Mouse (Mus musculus) 416B (cell line): Measurements from ENCODE around the gene Eml3.
"Not testable (repeated sequence)": the region's sequence is repeated elsewhere in the genome, so short reads cannot be mapped to it uniquely, and the experiment has no call there.

Experiments used
- DNase-seq: peaks from one replicate; pipeline ENCODE4 v3.0.0; 2011; ENCODE audit warnings: low read depth

Gene Eml3

DNA sequence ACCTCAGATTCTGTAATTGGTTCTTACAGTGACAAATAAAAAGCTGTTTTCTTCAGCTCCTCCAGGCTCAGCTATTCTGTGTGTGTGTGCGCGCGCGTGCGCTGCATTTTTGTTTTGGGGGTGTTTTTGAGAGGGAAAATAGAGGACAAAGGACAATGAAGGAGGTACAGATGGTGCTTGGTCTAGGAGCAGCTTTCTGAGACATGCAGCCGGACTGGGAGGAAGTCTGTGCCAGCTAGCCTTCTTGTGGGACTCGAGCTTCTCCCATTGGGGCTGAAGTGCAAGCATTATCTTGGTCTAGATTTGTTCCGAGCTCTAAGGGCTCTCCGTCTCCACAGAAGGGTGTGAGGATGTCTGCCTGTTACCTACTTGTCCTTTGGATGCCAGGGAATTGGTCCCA, 22.9 kb downstream of the Eml3 start:
- no peak for DNase-seq

DNA sequence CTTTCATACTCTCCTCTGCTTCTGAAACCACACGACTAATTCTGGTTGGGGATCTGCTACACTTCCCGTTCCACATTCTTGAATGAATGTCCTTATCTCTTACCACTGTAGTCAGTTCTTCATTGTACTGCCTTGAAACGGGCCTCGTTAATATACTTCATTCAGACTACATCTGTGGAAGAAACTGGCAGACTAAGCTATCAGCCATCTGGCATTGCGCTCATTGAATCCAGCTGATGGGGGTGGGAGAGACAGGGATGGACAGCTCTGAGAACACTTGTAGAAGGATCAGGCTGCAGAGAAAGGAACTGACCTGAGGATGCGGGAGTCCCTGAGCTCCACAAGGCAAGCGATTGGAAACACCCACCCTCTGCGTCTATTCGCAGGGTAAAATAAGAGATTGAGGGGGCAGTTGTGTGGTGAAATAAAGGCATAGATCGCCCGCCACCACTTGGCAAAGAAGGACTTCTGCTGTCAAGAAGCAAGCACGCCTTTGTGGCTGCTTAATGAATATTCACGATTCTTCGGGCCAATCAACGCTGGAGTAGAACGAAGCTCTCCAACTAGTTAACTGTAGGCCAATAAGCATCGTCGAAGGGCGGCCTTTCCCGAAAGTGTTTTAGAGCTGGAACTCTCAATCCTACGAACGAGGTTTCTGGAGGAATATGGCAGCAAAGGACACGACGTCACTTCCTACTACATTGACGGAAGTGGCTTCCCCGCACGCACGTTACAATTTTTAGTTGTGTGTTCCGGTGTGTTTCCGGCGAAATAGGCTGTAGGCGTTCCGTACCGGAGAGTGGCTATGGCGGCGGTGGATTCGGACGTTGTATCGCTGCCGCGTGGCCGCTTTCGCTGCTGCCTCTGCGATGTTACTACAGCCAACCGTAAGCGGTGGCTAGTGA, 24.0 kb downstream of the Eml3 start, which contains the start of gene Tut1:
Gene Tut1, plus strand, starts transcription at position 713 of the 905 bp plus-strand sequence.
- peak; percentile 99 for DNase-seq

DNA sequence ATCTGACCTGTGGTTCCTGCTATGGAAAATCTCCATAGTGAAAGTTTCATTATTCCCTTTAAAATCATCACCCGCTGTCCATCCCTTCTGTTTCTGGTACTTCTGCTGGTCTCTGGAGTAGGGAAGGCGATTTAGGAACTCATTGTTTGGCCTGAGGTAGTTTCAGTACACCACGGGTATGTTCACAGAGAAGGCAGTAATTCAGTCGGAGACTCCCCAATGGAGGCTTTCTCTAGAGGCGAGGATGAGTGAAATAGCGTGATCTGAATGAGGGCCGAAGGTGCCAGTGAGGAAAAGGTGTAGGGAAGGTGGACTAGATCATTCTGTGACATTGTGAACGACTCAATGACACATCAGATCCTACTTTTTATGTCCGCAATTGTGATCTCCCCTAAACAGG, 24.8 kb downstream of the Eml3 start:
- peak; percentile 39 for DNase-seq

DNA sequence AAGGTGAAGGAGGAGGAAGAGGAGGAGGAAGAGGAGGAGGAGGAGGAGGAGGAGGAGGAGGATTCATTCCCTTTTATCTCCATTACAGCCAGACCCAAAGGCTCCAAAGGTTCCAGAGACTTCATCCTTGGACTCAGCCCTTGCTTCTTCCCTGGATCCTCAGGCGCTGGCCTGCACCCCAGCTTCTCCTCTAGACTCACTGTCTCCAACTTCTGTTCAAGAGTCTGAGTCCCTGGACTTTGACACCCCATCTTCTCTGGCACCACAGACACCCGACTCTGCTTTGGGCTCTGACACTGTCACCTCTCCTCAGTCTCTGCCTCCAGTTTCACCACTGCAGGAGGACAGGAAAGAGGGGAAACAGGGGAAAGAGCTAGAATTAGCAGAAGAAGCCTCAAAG, 32.9 kb downstream of the Eml3 start:
- no peak for DNase-seq

DNA sequence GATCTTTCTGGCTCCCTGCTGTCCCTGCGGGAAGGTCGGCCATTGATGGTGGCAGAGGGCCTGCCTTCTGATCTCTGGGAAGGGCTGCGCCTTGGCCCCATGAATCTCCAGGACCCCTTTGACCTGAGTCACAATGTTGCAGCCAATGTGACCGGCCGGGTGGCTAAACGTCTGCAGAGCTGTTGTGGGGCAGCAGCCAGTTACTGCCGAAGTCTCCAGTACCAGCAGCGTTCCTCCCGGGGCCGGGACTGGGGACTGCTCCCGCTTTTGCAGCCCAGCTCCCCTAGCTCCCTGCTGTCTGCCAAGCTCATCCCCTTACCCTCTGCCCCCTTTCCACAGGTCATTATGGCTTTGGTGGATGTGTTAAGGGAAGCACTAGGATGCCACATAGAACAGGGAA, 35.7 kb downstream of the Eml3 start:
- no peak for DNase-seq

DNA sequence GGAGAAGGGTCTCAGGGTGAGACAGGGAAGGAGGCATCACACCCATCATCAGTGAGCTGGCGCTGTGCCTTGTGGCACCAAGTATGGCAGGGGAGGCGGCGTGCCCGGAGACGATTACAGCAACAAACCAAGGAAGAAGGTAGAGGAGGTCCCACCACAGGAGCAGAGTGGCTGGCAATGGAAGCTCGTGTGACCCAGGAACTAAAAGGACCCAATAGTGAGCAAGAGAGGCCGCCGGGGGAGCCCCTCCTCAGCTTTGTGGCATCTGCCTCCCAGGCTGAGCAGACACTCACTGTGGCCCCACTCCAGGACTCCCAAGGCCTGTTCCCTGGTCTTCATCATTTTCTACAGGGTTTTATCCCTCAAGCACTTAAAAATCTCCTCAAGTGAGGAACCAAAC, 36.4 kb downstream of the Eml3 start:
- DNase-seq, result no peak

DNA sequence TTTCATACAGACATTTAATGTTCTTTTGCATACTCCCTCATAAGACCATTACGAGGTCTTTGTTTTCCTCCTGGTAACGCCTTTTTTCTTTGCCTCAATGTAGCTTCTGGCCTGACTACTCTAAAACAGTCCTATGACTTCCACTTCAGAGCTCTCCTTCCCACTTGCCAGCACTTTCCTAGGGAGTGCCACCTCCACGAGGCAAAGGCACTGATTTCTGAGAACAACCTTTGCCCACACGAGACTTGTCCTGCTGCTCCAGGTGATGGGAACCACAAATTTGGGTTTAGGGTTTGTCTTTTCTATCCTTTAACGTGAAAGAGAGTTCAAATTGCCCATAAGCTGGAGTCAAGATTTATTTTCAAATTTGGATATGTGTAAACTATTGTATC, 36.8 kb downstream of the Eml3 start:
- no peak for DNase-seq

DNA sequence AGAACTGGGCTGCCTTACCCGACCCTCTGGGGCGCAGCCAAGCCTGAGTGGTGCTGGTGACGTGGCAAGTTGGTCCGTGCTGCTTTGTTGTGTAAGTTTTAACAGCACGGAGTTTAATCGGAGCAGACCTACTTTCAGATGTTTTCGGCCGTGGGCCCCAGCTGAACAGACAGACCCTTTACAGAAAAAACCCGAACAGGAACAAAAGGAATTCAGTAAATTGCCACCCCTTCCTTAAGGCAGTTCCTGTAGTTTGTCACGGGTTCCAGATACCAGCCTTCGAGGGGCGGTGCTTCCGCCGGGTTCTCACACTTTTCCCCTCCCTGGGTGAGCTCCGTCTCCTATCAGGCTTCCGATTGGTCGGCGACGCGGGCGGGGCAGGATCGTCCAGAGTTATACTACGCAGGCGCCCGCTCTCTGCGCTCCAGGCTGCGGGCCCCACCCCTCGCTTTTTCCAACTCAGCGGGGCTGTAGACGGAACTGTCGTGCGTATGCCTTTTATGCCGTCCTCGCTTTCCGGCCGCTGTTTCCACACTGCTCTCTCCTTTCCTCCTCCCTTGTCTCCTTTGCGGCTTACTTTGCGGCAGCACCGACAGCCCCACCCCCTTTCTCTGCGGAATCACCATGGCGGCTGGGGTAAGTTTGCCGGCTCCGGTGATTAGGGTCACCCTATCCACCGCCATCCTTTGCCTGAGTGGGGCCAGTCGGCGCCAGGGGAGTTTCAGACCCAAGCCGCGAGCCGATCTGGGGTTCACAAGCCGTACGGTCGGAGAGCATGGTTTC, 37.4 kb downstream of the Eml3 start, which contains the start of gene Eef1g:
Gene Eef1g, plus strand, starts transcription at position 452 of the 783 bp plus-strand sequence.
- DNase-seq, result peak; percentile 100

DNA sequence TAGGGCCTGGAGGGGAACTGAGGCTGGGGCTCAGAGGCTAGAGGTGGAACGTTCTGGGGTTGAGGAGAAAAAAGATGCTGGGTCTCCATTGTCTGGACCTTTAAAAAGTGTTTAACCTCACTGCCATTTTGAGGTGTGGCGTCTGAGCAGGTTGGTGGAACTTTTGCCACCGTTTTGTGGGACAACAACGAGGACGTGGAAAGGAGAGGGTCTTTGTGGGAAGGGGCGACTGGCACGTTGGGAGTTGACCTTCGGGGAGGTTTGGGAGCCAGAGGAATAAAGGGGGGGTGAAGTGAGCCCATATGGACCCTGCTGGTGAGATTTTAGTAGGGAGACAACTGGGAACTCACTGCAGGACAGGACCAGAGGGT, 38.0 kb downstream of the Eml3 start:
- DNase-seq, result peak; percentile 28

DNA sequence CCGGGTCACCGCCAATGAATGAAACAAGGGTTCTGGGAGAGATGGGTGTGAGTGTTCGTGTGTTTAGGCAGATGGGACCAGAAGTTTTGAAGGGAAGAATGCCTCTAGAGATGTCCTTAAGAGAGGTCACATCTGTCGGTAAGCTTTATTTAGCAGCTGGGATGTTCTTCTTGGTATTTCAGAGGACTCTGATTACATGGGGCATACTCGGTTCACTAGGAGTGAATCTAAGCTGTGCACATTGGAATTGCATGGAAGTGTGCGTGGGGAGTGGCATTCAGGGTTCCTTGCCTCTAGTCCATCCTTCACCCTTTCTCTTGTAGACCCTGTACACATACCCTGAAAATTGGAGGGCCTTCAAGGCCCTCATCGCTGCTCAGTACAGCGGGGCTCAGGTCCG, 38.5 kb downstream of the Eml3 start:
- no peak for DNase-seq

DNA sequence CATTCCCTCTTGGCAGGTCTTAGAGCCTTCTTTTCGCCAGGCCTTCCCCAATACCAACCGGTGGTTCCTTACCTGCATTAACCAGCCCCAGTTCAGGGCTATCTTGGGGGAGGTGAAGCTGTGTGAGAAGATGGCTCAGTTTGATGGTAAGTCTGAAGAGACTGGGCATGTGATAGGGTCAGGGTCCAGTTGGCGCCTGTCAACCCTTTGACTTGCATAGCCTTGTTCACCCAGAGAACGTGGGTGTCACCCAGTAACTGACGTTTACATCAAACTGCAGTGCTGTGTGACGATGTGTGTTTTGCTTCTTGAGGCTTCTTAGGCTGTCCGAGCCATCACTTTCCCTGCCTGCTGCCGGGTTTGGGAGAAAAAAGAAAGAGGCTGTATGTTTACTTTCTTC, 43.1 kb downstream of the Eml3 start:
- DNase-seq, result not testable (repeated sequence)

DNA sequence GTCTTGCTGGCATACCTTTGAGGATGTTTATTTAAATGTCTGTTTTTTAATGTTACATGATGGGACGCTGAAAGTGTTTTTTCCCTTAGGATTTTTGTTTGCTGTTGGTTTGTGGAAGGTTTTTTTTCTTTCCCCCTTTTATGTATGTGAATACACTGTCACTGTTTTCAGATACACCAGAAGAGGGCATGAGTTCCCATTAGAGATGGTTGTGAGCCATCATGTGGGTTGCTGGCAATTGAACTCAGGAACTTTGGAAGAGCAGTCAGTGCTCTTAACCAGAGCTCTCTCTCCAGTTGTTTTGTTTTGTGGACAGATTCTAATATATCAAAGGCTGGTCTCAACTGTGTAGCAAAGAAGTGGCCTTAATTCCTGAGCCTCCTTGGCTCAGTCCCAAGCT, 45.3 kb downstream of the Eml3 start:
- DNase-seq, result peak; percentile 36

DNA sequence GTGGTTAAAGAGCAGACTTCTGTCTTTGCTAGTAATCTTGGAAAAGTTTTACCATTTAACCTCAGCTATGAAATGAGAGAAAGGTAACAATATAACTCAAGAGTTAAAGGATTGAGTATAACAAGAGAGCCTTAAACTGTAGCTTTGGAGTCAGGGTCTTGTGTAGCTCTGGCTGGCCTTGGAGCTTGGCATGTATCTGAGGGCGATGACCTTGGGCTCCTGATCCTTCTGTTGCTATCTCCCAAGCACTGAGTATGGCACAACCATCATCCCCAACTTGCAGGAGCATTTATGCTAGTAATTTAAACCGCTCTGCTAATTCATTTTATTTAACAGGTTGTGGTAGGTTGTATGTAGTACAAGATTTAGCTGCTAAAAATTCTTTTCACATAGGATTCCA, 46.1 kb downstream of the Eml3 start:
- DNase-seq, result no peak

DNA sequence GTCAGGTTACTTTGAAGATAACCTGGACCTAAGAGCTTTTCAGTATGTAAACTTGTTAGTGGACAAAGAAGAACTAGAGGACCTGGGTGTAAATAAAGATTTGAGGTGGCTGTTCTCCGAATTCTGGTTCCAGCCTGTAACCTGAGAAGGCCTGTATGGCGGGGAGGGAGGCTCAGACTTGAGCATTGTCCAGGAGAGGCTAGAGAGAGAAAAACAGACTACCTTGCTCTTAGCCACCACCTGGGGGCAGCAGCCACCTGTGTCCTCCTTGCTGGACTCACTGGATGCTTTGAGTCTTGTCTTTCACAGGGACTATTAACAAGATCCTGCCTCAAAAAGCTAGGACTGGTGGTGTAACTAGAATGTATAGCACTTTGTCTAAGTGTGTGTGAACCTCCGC, 47.2 kb downstream of the Eml3 start:
- DNase-seq, result peak; percentile 84

DNA sequence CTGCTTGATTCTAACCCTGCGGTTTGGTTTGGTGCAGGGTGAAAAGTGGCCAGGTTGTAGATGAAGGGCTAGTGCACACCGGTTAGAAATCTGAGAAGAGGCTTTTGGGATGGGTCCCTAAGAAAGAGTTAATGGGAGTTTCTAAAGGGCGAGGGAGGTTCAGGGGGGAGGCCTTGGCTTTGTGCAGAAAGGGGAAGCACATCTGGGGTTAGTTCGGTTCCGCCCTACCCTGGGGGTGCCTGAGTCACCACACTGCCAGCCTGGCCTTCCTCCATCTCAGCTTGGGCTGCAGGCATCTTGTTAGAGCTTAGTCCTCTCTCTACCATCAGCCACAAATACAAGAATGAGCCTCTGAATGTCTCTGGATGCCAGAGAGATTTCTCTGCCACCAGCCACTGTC, 51.4 kb downstream of the Eml3 start:
- DNase-seq, result peak; percentile 88

DNA sequence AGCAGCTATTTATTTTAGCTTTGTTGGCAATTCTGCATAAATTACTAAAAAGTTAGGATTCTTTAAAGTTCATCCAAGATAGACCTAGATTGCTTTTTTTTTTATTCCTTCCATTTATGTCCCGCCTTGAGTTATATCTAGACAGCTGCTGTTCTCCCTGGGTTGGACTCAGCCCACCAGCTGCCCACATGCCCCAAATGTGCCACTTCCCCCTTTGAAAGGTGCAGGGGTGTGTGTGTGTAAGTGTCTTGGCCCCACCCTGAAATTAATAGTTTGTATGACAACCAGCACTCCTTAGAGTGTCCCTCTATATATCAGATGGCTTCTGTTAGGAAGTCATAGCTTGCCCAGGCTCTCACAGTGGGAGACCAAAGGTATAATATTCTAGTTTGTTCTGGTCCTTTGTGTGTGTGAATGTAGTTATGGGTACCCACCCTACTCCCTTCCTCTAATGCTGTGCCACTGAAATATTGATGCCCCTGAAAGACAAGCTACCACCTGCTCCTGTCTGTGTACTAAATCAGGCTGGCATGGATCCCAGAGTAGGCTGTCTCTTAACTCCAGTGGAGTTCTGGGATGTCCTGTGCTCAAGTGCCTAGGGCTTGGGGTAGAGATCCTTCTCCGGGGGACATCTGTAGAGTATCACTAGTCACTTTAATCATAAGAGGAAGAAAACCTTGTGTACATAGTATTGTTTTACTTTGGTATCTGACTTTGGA, 52.3 kb downstream of the Eml3 start:
- no peak for DNase-seq

DNA sequence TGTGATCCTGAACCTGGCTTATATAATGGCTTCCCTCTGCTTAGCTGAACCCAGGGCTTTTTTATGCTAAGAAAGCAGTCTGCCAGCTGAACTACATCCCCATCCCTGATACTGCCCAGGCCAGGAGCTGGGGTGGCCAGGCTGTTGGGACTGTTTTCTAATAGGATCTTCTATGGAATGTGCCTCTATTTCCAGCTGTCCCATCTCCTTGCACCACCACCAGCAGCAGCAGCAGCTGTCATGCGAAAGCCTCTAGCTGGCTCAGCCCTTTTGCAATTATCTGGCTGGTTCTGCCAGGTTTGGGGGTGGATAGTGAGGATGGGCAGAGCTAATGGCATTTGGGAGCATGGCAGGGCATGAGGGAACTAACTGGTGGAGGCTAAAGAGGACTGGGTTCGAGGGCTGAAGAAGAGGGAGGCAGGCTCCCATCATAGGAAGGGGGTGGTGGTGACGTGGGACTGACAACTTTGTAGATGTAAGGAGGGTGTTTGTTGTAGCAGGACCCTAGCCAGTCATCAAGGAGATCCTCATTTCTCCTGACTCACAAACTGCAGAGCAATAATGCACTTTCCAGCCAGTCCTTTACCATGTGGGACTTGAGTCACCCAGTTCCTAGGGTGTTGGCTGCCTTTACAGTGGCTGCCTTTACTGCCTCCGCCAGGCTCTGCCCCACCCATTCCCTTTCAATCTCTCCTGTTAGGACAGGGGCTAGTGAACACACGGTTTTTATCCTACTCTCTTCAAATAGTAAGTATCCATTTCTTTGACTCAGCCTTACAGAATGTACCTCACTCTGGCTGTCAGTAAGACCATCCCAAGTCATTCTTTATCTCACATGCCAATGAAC, 53.2 kb downstream of the Eml3 start:
- no peak for DNase-seq

DNA sequence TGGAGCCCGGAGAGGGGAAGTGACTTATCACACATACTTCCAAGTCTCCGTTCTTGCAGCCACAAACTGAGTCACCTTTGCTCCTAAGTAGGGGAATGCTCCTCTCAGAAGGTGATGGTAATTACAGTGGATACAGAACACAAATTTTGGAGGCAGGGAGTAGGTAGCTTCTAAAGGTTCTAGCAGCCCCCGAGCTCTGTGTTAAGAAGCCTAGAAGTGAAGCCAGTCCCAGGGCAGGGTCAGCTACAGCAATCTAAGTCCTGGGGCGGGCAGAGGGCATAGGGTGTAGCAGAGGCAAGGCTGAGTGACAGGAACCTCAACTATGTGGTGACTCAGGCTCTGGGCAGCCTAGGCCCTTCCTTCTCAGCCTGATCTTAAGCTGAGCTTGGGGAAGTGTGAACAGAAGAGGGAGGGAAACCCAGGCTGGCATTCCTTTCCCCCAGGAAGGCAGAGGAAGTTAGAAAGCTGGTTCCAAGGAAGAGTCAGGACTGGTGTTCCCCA, 53.8 kb downstream of the Eml3 start:
- DNase-seq, result peak; percentile 89

DNA sequence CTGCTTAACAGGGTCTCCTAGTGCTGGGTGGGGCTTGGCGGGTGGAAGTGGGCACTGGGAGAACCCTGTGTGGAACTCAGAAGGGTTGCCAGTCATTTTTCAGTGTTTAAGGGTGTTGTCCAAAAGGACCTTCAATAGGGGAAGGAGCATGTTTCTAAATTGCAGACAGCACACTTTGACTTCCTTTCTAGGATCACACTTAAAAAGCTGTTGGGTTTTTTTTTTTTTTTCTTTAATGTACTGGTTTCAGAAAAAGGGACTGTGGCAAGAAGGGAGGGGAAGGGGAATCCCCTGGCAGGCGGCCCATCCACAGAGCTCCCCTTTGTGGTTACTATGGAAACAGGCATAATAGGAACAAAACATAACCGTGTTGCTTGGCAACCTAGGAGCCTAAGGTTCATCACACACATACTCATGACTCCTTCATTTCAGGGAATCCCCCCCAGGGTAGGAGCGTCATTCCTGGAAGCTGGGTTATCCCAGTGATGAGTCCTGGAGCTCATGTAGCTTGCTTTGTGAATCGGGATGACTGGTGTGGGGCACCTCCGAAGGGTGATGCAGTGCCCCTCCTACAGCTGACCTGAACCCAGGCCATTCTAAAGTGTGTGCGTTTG, 55.0 kb downstream of the Eml3 start:
- peak; percentile 89 for DNase-seq

DNA sequence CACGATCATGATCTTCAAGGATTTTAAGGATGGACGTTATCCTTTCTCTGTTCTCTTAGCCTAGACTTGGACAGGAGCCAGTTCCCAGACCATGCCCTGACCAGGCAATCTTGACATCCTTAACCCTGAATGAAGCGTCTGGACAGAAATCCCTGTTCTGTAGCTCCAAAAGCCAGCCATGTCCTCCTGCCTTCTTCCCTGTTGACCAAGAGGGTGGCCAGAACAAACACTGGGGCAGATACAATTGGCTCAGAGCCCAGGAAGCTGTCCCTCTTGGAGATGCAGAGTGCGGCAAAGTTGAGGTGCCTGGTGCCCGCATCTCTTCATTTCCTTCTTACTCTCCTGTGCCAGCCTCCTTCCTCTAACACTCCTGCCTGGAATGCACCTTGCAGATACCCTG, 56.5 kb downstream of the Eml3 start:
- DNase-seq, result no peak

DNA sequence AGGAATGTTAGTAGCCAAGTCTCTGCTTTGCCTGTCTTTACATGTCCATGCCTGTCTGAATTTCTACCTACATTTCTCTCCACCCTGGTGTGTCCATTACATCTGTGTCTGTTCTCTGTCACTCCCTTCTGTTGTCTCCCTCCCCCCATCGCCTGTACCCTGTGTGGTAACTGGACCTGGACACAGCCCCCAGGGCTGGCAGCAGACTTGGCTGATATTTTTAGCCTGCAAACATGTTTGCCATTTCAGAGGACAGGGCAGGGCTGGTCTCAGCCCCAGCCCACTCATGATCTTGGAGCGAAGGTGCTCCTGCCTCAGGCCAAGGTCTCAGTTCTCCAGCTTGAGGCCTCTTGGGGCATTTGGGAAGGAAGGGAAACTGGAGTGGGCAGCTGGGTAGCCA, 58.5 kb downstream of the Eml3 start:
- no peak for DNase-seq
